Mouse (Mus musculus): Measurements from ENCODE around the gene Gm4952. TPM values are rescaled to one million over a fixed set of nuclear protein-coding genes. Genes with fewer than 3 reads are reported as not detected.

Gene Gm4952
- 0.06 TPM in 1 of 2 replicates, not detected in the other for polyA plus RNA-seq (2012; rRNA removed)

DNA sequence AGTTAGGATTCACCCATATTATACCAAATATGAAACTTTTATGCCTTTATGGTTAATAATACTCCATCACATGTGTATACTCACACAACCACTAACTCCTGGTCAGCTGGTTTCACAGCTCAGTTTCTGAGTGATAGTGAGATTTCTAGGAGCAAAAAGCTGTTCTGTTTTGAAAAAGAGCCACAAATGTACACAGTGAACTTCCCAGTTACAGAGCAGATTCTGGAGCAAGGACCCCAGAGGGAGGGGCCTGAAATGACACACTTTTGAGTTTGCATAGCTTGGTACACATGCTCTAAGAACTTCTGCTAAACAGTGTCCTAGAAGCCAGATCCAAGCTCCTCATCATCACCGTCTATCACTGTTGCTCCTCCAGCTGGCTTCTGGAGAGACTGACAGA is at the start of gene Gm4952:
Gene Gm4952, plus strand, starts transcription at position 301 of the 400 bp plus-strand sequence.

DNA sequence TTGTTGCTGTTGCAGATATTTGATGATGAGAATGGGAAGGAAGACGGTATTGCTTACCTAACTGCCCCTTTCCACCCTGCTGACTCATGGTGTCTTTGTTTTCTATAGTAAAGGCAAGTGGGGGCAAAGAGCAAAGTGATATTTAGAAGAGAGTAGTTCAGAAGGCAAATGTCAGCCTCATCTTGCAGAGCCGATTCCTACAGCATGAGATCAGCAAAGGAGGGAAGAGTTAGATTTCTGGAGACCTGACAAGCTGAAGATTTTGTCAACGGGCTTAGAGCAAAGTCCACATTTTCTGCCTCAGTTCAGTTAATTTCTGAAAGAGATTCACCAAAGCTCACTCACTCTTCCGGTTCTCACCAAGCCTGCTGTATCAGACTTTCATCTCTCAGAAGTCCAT is 33.4 kb downstream of the Gm4952 start, which contains the start of gene Glyat:
Gene Glyat, plus strand, starts transcription at position 133 of the 400 bp plus-strand sequence.

DNA sequence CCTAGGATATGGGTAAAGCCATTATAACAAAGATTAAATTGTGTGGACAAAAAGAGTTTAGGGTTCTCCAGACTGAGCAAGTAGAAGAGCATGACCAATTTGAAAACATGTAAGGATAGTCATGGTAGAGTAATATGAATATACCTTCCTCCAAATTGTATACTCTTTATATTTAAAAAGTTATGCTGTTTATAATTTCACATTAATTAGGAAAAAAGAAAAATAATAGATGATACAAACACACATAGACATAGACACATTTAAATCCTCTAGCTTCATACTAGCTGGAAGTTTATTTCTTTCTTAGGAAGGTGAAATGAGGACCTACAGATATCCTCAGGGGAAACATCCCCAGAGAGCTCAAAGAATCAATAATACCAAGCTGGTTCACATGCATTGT is 70.4 kb downstream of the Gm4952 start, which contains the start of gene Olfr1442:
Gene Olfr1442, plus strand, starts transcription at position 301 of the 400 bp plus-strand sequence.

DNA sequence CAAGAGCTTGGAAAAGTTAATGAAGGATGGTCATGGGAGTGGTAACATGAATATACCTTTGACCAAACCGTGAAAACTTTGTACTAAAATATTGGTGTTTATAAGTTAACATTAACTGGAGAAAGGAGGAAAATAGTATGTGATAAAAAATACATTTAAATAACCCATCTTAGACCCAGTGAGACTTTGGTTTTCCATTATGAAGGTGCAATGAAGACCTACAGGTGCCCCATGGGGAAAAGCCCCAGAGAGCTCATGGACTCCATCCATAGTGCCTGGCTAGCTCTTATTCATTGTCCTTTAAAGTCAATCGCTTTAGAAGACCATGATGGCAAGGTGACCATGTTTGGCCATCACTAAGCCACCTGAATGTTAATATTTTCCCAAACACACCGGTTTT is 78.0 kb downstream of the Gm4952 start, which contains the start of gene Olfr1443:
Gene Olfr1443, plus strand, starts transcription at position 301 of the 400 bp plus-strand sequence.

Other genes with a start within 250 kb of the Gm4952 start
- gene Olfr1440, start 212.7 kb upstream of the Gm4952 start, polyA plus RNA-seq (2012; rRNA removed) = not detected in 2 replicates
- gene Olfr1441, start 182.5 kb upstream of the Gm4952 start, polyA plus RNA-seq (2012; rRNA removed) = not detected in 2 replicates
- gene Pfpl, start 172.1 kb upstream of the Gm4952 start, polyA plus RNA-seq (2012; rRNA removed) = not detected in 2 replicates
- gene Mpeg1, start 139.2 kb upstream of the Gm4952 start, polyA plus RNA-seq (2012; rRNA removed) = 2.8 and 3.4 TPM in 2 replicates
- 9.6 TPM in 2 replicates for gene Dtx4, start 98.5 kb upstream of the Gm4952 start, polyA plus RNA-seq (2012; rRNA removed)
- gene Fam111a, start 54.2 kb upstream of the Gm4952 start, polyA plus RNA-seq (2012; rRNA removed) = 0.33 and 0.69 TPM in 2 replicates
- not detected in 2 replicates for gene Glyat, start 33.3 kb downstream of the Gm4952 start, polyA plus RNA-seq (2012; rRNA removed)
- not detected in 2 replicates for gene Olfr1442, start 70.5 kb downstream of the Gm4952 start, polyA plus RNA-seq (2012; rRNA removed)
- gene Olfr1443, start 78.1 kb downstream of the Gm4952 start, polyA plus RNA-seq (2012; rRNA removed) = not detected in 2 replicates
- 0.10 TPM in 1 of 2 replicates, not detected in the other for gene Keg1, start 95.8 kb downstream of the Gm4952 start, polyA plus RNA-seq (2012; rRNA removed)
- 0.27 TPM in 1 of 2 replicates, not detected in the other for gene Cntf, start 165.7 kb downstream of the Gm4952 start, polyA plus RNA-seq (2012; rRNA removed)
- gene Zfp91, start 196.2 kb downstream of the Gm4952 start, polyA plus RNA-seq (2012; rRNA removed) = 11.1 and 11.5 TPM in 2 replicates
- gene Lpxn, start 196.2 kb downstream of the Gm4952 start, polyA plus RNA-seq (2012; rRNA removed) = 2.3 and 2.5 TPM in 2 replicates
- not detected in 2 replicates for gene Gm5244, start 246.7 kb downstream of the Gm4952 start, polyA plus RNA-seq (2012; rRNA removed)